Mouse (Mus musculus): Measurements from ENCODE around the gene Itpk1.

- TF ChIP-seq POLR2A (IDR thresholded peaks at IDR 0.05; ENCODE audit: low read depth, low read length): no peak
- no peak for TF ChIP-seq CTCF (IDR thresholded peaks at IDR 0.05; ENCODE audit: extremely low read depth, insufficient read length, insufficient replicate concordance, low read depth, low read length)
These were observed 17.7 kb upstream of the Itpk1 start for GRCm38 (mm10) chr12:102722451-102722850.

All from small intestine, adult 2 months (tissue).